Mouse (Mus musculus) layer of hippocampus, adult 18-20 months (tissue): ENCODE results near the gene Hmga1b. TPM values are rescaled to one million over a fixed set of nuclear protein-coding genes. Genes with fewer than 3 reads are reported as not detected.
A peak's percentile ranks its signal among the peaks of the same experiment; 100 is the strongest.
"Not testable (repeated sequence)": the region's sequence is repeated elsewhere in the genome, so short reads cannot be mapped to it uniquely, and the experiment has no call there.

Experiments used
- DNase-seq, 2 experiments: peaks; one replicate each; pipeline ENCODE4 v3.0.0; 2022; ENCODE audit warnings: low spot score in 2 of 2
- long read RNA-seq: library from polyadenylated mRNA; stranded (forward); transcript quantifications from one replicate; pipeline ENCODE4 v2.0.0, GENCODE M21; 2021
- total RNA-seq, 2 experiments: library from RNA; stranded (reverse); gene quantifications; 2 replicates each; pipeline ENCODE4 v1.2.3; 2021

Hmga1b gene
- 10 to 100 TPM; 20.9 to 24.0 TPM for total RNA-seq
- long read RNA-seq, partial matches to known transcripts, result 0 of 4 reads
- long read RNA-seq, other reads (novel, unspliced or antisense), result 0 of 4 reads

DNA sequence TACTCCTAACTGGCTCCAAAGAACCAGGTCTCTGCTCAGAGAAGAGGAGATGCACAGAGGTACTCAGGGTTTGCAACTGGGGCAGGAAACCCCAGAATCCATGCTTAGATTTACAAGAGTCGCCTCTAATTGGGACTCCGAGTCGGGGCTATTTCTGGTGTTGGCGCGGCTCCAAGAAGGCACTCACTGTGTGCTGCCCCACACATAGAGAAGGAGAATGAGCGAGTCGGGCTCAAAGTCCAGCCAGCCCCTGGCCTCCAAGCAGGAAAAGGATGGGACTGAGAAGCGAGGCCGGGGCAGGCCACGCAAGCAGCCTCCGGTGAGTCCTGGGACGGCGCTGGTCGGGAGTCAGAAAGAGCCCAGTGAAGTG lies at the start of gene Hmga1b:
Gene Hmga1b, plus strand, starts transcription at position 123 of the 370 bp plus-strand sequence.
- not testable (repeated sequence) for DNase-seq

DNA sequence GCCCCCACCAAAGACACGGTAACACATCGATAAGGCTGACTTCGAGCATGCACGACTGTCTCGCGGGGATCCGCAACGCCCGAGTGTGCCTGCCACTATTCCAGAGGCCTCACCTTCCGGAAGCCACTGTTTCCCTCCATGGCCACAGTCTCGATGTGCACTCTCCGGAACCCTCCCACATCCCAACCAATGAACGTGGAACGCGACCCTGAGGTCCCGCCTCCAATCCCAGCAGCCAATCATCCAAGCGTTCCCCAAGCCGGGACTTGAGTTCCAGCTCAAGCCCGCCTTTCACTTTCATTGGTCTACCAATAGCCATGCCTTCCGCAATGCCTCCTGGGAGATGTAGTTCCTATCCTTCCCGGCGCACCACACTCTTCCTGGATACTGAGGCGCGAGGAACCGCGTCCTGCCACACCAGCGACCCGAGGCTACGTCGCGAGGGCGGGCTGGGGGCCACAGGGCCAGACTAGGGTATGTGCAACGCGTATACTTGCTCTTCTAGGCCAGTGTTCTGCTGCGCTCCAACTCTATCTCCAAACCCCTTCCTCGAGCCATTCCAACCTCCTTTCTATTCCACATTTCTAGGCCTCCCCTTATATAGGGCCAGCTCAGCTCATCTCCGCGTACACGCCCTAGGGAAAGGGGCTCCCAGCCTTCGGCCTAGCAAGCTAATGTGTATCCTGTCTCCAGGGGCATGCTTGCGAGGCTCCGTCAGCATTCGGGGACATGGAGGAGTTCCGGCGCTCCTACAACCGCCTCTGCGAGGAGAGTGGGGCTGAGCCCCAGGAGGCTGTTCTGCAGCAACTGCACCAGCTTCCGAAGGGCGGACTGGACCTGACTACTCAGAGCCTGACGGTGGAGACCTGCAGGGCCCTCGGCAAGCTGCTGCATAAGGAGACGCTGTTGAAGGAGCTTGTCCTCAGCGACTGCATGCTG lies 48.7 kb upstream of the Hmga1b start, which contains the start of the genes Cenpx and Lrrc45:
Gene Cenpx, minus strand, starts transcription at position 159 of the 939 bp plus-strand sequence.
Gene Lrrc45, plus strand, starts transcription at position 346 of the 939 bp plus-strand sequence.
- peak; percentile 98 to 99 for DNase-seq

DNA sequence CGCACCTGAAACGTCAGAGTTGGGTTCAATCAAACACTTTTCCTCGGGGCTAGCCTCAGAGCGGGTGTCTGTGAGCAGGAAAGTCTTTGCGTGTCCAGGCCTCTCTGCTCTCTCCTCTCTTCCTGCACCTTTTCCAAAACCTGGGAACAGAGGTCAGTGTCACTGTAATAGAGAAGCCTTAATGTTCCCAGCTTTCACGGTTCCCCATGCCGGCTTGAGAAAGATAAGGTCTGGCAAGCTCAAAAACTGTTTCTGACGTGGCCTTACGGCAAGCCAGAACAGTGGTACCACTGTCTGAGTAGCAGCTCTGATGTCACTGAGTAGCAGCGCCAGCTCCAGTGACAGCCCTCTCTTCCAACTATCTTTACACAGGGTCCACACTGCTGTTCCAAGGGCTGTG lies 48.0 kb upstream of the Hmga1b start:
- no peak for DNase-seq

DNA sequence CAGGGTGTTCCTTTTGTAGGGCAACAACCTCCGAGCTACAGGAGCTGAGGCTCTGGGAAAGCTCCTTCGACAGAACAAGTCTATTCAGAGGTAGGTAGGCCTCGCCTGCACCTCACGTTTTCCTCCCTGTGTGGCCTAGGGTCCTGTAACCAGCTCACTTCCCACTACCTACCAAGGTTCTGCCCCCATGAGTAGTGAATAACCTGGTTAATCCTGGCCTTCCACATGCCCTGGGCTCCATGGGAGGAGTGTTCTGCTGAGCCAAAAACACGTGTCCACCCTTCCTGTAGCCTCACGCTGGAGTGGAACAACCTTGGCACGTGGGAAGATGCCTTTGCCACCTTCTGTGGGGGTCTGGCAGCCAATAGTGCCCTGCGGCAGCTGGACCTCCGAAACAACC lies 47.5 kb upstream of the Hmga1b start:
- DNase-seq, result no peak

DNA sequence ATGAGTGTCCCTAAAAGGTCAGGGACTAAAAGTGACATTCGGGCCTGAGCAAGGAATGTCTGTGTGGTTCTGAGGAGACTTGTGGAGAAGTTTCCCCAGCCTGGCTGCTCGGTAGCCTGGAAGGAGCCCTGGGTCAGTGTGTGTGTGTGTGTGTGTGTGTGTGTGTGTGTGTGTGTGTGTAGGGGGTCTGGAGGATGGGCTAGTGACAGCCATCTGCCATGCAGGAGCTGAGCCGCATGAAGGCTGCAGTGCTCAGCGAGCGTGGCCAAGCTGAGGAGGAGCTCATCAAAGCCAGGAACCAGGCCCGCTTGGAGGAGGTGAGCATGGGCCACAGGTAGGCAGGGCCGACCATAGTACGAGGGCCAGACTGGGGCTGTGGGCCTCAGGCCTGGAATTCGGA lies 43.4 kb upstream of the Hmga1b start:
- no peak for DNase-seq

DNA sequence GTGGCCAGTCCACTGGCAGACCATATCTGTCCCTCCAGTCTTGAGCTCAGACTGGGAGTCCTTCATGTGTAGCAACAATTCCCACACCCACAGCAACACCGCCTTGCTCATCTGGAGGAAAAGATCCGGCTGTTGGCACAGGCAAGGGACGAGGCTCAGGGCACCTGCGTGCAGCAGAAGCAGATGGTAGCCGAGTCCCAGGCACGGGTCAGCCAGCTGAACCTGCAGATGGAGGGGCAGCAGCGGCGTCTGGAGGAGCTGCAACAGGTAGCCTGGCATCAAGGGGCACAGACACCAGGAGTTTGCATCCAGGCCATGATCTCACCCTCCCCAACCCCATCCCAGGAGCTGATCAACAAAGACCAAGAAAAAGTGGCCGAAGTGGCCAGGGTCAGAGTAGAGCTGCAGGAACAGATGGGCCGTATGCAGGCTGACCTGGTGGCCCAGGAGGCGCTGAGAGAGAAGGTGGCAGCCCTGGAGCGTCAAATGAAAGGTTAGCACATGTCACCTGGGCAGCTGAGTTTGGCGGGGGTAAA lies 42.7 kb upstream of the Hmga1b start:
- DNase-seq, result no peak

DNA sequence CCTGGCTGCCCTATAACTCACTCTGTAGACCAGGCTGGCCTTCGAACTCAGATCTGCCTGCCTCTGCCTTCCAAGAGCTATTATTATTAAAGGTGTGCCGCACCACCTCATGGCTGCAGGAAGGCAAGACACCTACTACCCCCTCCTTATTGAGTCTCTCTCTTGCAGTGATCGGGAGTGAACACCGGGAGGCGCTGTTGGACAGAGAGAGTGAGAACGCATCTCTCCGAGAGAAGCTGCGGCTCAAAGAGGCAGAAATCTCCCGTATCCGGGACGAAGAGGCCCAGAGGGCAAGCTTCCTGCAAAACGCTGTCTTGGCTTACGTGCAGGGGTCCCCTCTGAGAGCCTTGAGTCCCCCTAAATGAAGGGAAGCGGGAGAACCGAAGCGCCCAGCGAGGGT lies 42.1 kb upstream of the Hmga1b start:
- peak; percentile 83 to 88 for DNase-seq

DNA sequence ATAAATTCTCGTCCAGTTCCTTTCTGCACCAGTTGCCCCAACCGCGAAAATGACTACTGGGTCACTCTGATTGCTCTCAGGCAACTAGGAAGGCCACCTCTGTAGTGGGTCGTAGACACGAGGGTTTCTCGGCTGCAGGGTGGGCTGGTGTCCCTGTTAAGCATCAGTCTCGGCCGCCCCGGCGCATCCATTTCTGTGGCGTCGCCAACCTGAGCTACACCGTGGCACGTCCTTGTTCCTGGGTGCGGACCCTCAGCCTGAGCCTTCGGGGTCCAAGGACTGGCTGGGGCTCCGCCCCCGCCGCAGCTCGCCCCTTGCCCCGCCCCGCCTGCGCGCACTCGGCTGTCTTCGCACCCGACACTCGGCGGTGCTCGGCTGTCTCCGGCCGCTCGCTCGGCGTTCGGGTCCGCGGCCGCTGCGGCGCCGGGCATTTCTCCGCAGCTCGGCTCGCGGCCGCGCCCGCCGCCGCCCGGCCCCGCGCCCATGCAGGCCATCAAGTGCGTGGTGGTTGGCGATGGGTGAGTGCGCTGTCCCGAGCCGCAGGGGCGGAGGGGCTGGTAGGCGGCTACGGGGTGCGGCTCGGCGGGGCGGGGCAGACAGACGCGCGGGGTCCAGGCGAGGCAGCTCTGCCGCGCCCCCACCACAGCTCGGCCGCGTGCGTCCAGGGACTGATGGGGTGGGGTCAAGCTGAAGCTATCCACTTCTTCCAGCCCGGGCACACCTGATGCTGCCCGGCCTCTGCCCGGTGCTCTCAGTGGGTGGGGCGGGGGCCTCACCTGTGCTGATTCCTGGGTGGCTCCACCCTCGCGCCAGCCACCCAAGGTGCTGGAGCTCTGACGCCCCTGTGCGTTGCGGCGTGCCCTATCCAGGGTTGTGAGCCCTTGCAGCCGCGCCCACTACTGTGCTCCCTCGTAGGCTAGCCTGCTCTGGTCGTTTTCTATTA lies 41.2 kb upstream of the Hmga1b start, which contains the start of gene Rac3:
Gene Rac3, plus strand, starts transcription at position 347 of the 943 bp plus-strand sequence.
- peak; percentile 49 to 52 for DNase-seq

DNA sequence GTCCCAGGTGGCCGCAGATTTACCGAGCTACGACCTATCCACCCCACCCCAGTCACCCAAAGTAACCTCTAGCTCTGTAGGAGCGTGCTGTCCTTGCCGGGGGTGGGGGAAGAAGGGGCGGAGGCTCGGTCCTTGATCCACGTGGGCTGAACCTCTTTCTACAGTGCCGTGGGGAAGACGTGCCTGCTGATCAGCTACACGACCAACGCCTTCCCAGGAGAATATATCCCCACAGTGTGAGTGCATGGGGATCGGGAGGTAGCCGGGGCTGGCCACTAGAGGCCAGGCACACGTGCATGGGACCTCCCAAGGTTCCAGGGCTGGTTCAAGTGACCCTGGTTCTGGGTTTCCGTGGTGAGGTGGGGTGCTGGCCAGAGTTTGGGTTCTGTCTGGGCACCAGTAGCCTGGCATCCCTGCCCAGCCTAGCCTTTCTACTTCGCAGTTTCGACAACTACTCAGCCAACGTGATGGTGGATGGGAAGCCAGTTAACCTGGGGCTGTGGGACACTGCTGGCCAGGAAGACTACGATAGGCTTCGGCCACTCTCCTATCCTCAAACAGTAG lies 40.4 kb upstream of the Hmga1b start:
- no peak for DNase-seq

DNA sequence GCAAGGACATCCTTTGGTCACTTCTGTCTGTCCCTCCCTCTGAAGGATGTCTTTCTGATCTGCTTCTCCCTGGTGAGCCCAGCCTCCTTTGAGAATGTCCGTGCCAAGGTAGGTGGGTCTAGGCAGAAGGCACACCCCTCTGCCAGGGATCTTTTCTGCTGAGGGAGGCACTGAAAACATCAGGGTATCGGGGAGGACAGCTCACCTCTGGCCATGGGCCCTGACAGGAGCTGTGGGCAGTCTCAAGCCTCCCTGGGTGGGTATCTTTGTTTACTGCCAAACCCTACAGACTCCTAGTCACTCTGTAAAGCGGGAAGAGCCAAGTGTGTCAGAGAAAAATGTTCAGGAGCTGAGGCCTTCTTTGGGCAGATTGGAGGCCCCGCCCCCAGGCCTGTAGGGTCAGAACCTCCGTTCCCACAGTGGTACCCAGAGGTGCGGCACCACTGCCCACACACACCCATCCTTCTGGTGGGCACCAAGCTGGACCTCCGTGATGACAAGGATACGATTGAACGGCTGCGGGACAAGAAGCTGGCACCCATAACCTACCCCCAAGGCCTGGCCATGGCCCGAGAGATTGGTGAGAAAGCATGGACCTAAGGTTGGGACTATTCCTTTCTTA lies 39.7 kb upstream of the Hmga1b start:
- no peak for DNase-seq

DNA sequence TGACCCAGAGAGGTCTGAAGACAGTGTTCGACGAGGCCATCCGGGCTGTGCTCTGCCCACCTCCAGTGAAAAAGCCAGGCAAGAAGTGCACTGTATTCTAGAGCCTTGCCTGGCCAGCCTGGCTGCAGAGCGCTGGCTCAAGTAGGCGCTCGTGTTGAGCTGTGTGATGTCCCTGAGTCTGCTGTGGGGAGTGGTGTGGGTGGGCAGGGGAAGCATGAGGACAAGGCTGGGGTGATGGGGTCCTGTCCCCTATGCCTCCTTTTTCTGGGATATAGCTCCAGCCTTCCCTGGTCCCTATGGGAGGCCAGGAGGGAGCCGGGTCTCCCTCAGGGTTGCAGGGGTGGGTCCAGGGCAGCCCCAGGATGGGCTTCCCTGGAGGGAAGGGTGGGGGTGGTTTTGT lies 39.1 kb upstream of the Hmga1b start:
- DNase-seq, result no peak

DNA sequence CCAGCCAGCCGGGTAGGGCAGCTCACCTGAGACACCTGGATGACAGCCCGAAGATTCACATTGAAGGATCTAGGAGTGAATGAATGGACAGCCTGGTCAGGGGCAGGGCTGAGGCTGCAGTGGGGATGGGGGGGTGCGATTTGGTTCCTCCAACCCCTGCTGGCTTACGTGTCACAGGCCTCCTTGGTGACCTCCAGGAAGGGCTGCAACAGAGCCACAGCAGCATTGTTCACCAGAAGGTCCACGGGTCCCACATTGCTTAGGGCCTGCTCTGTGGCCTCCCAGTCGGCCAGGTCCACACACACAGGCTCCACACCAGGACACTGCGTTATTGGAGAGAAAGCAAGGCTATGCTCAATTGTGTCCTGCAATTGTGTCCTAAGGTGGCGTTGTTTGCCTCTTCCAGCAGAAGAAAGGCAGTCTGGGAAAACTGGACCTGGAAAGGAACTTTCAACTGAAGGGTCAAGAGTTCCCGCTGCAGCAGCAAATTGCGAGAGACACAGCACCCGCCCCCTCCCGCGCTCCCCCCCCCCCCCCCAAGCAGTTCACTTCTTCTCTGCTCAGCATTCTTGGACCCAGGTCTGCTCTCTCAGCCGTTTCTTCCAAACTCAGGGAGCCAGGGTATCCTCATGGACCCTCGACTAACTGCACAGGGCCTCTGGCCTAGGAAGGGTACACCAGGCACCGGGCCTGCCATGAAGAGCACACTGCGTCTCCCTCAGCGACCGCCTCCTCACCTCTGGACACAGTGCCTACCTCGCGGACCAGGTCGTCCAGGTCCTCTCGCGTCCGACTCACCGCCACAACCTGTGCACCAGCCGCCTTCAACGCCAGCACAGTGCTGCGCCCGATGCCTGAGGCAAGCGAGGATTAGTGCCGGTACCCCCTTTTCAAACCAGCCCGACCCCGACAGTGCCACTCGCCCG lies 36.1 kb upstream of the Hmga1b start:
- DNase-seq, result no peak

DNA sequence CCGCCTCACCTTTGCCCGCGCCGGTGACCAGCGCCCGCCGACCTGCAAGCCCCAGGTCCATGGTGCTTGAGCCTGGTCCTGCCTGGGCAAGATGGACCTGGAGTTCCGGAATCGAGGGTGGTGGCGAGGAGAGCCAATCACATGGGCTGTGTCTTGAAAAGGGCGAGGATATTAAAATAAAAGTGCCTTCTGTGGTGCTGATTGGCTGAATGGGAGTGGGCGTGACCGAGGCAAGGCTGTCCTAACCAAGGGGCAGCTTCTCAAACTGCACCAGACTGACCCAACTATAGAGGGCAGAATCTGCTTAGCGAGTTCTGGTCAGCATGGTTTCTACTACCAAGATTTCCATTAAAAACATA lies 35.4 kb upstream of the Hmga1b start, which contains the start of gene Dcxr:
Gene Dcxr, minus strand, starts transcription at position 113 of the 359 bp plus-strand sequence.
- DNase-seq, result peak in 1 of 2 experiments; percentile 85

DNA sequence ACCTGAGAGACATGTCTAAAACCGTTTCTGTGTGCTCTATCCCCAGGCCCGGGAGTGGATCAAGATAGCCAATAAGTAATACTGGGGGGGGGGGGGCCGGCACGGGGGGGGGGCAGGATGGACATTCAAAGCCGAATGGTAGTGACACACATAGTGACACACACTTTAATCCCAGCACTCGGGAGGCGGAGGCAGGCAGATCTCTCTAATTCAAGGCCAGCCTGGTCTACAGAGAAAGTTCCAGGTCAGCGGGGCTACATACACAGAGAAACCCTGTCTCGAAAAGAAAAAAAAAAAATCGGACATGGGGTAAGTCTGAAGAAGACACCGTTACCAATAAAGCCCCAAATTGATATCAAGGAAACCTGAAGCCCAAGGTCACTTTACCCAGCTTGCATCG lies 35.0 kb upstream of the Hmga1b start:
- DNase-seq, result no peak

DNA sequence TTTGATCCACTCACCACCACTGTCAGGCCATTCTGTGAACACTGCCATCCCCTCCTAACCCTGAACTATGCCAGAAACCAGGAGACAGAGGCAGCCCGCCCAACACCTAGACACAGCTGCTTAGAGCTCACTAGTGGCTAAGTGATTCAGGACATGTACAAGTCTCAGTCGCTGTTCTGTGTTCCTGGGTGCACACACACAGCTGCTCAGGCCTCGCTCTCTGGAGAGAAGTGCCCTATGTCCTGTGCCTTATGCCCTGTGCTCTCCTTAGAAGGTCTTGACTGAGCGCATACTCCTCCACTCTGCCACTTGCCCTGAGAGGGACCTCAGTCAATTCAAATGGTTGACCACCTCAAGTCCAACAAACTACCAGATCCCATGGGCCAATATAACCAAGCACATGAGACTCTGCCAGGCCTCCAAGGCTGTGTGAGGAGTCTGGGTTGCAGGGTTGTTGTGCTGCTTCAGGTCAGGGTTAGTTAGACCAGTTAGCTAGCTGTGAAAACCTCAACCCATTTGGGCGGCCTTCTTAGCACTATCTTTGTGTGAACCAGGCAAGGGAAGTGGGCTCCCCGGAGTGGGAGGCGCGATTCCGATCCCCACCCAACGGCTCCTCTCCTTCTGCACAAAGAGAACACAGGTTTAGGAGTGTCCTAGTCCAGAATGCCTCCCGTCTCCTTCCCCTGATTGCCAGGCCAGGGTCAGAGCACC lies 33.9 kb upstream of the Hmga1b start:
- DNase-seq, result no peak

DNA sequence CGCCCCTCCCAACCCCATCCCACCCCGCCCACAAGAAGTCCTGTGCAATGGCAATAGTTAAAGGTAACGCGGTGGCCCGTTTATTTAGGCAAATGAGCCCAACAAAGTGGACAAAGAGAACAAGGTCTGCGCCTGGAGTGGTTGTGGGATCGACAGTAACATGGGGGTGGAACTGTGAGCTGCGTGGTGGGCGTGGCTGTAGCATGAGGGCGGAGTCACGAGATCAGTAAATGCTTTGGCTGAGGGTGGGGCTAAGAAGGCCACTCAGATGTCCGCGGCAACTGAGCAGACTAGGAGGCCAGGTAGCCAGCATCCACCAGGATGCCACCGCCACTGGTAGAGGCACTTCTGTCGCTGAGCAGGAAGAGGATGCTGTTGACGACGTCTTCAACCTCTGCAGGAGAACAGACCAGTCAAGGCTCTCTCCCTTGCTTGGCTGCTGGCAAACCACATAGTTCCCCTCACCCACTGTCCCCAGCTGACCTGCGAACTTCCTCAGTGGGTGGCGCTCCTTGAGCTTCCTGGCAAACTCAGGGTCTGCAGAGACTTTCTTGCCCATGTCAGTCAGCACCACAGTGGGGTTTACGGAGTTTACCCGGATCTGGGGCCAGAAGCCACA lies 33.1 kb upstream of the Hmga1b start:
- not testable (repeated sequence) for DNase-seq

DNA sequence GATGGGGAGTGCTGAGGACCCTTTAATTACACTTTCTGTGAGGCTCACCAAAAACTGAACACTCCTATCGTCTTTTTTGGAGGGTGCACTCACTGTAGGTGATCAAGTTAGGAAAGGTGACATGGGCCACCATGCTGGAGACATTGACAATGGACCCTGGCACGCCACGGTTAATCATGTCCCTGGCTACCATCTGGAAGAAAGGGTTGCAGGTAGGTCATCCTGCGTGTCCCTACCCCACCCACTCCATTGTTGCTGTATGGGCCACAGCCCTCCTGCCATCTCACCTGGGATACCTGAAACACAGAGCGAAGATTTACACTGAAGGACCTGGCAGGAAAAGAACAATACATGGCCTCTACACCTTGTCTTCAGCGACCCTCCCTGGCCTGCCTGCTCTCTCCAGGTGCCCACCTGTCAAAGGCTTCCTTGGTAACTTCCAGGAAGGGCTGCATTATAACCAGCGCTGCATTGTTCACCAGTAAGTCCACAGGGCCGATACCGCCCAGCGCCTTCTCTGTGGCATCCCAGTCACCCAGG lies 32.2 kb upstream of the Hmga1b start:
- no peak for DNase-seq

DNA sequence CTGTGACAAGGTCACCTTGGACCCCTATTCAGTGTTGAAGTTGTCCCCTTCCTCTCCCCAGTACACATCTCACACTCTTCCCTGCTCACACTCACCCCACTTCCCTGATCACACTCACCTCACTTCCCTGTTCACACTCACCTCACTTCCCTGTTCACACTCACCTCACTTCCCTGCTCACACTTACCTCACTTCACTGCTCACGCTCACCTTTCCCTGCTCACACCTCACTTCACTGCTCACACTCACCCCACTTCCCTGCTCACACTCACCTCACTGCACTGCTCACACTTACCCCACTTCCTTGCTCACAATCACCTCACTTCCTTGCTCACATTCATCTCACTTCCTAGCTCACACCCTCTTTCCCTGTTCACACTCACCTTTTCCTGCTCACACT lies 31.2 kb upstream of the Hmga1b start:
- no peak for DNase-seq
